Mouse (Mus musculus) kidney, postnatal 0 days (tissue): Measurements from ENCODE around the gene Ncapd2. TPM values are rescaled to one million over a fixed set of nuclear protein-coding genes. Genes with fewer than 3 reads are reported as not detected.

ENCODE experiments used
- ATAC-seq: fragments of 200-750 bp; cut with Nextera tagmentation; replicated peaks from 2 replicates; pipeline ENCODE4 v1.8.0; 2017; ENCODE audit warnings: low read depth, moderate number of reproducible peaks, moderate TSS enrichment, moderate library complexity; ENCODE audit not compliant: low FRiP score
- DNase-seq: peaks from one replicate; pipeline ENCODE4 v3.0.0-alpha.2; 2016; ENCODE audit warnings: low spot score
- H3K27ac ChIP-seq: fragments of 300-500 bp; sonication (generic); 2 replicates; pipeline ENCODE4 v1.5.1; 2014; ENCODE audit warnings: mild to moderate bottlenecking
- H3K27me3 ChIP-seq: fragments of 300-500 bp; sonication (generic); 2 replicates; pipeline ENCODE4 v1.6.1; 2014; ENCODE audit warnings: low read length, mixed read lengths; ENCODE audit not compliant: insufficient read depth
- H3K36me3 ChIP-seq: fragments of 300-500 bp; sonication (generic); 2 replicates; pipeline ENCODE4 v1.6.1; 2014; ENCODE audit warnings: low read length, mixed read lengths; ENCODE audit not compliant: insufficient read depth
- H3K4me1 ChIP-seq: fragments of 300-500 bp; sonication (generic); replicated peaks from 2 replicates; pipeline ENCODE4 v1.6.1; 2014; ENCODE audit warnings: antibody characterized with exemption, low read length, mixed read lengths; ENCODE audit not compliant: insufficient read depth
- H3K4me2 ChIP-seq: fragments of 300-500 bp; sonication (generic); 2 replicates; pipeline ENCODE4 v1.6.1; 2014; ENCODE audit warnings: mild to moderate bottlenecking, low read length, moderate library complexity, mixed read lengths
- H3K4me3 ChIP-seq: fragments of 300-500 bp; sonication (generic); replicated peaks from 2 replicates; pipeline ENCODE4 v1.5.1; 2014; ENCODE audit warnings: low read depth, low read length
- H3K9ac ChIP-seq: fragments of 300-500 bp; sonication (generic); 2 replicates; pipeline ENCODE4 v1.6.1; 2014; ENCODE audit warnings: low read depth, low read length
- H3K9me3 ChIP-seq: fragments of 300-500 bp; sonication (generic); replicated peaks from 2 replicates; pipeline ENCODE4 v1.6.1; 2016; ENCODE audit warnings: low read length, inconsistent platforms, mixed read lengths
- CTCF ChIP-seq: IDR thresholded peaks from 2 replicates; pipeline ENCODE4 v1.5.1; 2016; ENCODE audit warnings: antibody characterized with exemption, low read depth, mild to moderate bottlenecking, moderate library complexity
- WGBS: fragments of 180-500 bp; shearing (Covaris S2); extraction: QIAGEN DNeasy Blood & Tissue Kit; methylation state at CpG from one replicate; pipeline ENCODE4 v1.1.7; 2014; 5-methylcytosine and 5-hydroxymethylcytosine counted together
- polyA plus RNA-seq: library from polyadenylated mRNA; unstranded; fragments of >200 nt; fragmentation: Nextera tagmentation; extraction: Ambion mirVana; gene quantifications from 2 replicates; pipeline ENCODE4 v1.2.1, GENCODE M21; 2015

Ncapd2 gene
- polyA plus RNA-seq, 1 experiment from 2014 or later = 43.8 TPM

DNA sequence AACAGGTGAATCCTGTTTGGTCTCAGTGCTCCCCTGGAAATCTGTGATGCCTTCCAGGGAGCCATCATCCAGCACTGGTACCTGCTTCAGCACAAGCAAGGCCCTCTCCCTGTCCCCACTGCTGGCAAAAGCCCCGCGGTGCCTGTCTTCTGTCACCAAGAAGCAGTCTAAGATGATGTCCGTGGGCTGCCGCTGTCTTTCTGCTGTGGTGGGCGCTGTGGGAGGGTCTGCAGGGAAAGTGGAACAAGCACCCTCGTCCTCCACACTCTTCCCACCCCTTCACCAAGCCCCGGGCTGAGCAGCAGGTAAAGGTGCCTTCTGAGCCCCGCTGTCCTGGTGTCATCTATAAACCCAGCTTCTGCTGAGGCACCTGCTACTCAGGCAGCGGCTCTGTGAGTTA, 39.1 kb upstream of the Ncapd2 start:
- H3K4me2 ChIP-seq = peak overlapping the region; percentile 82; the same call in 1 of the 2 replicates
- no peaks in the 10 kb centered on the region for H3K9me3 ChIP-seq
- 0 out of 2 replicates have a peak, but pooled peaks cover 5% of the 10 kb centered on the region for H3K4me1 ChIP-seq
- H3K27ac ChIP-seq = no peak overlapping the region
- no peak for ATAC-seq
- no peak overlapping the region for H3K4me3 ChIP-seq
- H3K9ac ChIP-seq = no peak overlapping the region
- no peaks in the 10 kb centered on the region for H3K36me3 ChIP-seq
- 55% methylated on average over 9 of the region's 9 CpGs for WGBS
- no peaks in the 10 kb centered on the region for H3K27me3 ChIP-seq
- DNase-seq = no peak
- TF ChIP-seq CTCF = no peak

DNA sequence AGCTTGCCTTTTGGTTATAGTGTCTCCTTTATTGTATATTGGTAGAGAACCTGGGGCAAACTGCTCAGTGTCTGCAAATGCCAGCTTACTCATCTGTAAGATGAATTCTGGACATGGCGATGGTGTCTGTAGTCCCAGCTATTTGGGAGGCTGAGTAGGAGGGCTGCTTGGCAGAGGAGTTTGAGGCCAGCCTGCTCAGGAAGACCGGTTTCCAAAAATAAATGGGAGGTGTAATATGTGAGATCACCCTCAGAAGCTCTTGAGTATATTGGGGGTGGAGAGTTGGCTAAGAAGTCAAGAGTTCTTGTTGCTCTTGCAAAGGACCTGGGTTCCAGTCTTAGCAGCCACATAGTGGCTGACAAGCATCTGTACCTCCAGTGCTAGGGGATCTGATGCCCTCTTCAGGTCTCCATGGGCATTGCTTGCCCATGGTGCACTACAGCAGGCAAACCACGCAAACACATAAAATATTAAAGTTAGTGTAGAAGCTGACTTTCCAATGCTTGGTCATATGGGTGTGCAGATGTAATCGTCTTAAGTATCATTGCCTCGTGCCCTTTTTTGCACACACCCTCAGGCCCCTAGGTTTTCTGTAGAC, 34.1 kb upstream of the Ncapd2 start:
- no peak overlapping the region for H3K4me2 ChIP-seq
- H3K9ac ChIP-seq = no peak overlapping the region
- ATAC-seq (no peak), DNase-seq (no peak)
- TF ChIP-seq CTCF = peak; percentile 55; the same call in 1 of the 2 replicates
- no peak overlapping the region for H3K27ac ChIP-seq
- H3K27me3 ChIP-seq = no peaks in the 10 kb centered on the region
- H3K9me3 ChIP-seq = no peaks in the 10 kb centered on the region
- no peak overlapping the region for H3K4me3 ChIP-seq
- no peaks in the 10 kb centered on the region for H3K36me3 ChIP-seq
- WGBS = 78% methylated on average over 5 of the region's 5 CpGs
- 0 out of 2 replicates have a peak, but pooled peaks cover 4% of the 10 kb centered on the region for H3K4me1 ChIP-seq

DNA sequence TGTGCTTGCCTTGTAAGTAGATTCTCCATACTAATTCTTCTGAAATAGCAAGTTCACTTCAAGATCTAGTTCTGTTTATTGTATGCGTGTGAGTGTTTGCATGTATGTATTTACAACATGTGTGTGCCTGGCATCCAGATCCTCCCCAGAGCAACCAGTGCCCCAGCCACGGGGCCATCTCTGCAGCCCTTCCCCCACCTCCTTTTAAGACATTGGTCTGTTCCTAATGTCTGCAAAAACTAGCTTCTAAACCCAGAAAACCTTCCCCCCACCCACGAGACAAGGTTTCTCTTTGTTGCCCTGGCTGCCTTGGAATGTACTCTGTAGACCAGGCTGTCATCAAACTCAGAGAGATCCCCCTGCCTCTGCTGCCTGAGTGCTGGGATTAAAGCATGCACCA, 31.1 kb upstream of the Ncapd2 start:
- no peak for TF ChIP-seq CTCF
- ATAC-seq = no peak

DNA sequence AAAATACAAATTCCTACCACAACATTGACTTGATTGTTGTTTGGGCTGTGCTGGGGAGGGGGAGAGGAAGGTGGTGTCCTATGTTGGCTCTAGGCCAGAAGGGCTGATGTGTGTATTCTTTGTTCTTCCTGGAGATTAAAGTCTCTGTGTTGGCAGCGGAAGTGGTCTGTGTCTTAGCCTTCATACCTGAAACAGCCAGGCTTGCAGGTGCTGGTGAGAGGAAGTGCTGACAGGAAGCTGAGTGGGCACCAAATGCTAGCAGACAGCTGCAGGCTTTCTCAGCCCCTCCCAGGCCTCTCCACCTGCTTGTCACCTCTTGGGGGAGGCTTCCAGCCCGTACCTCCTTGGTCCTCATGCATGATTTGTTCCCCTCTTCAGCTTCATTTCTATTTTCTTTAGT, 30.6 kb upstream of the Ncapd2 start:
- no peaks in the 10 kb centered on the region for H3K27me3 ChIP-seq
- H3K4me1 ChIP-seq = no peaks in the 10 kb centered on the region
- no peak for ATAC-seq
- H3K36me3 ChIP-seq = no peaks in the 10 kb centered on the region
- H3K9me3 ChIP-seq = no peaks in the 10 kb centered on the region
- DNase-seq = no peak
- H3K4me2 ChIP-seq = no peak overlapping the region
- no peak overlapping the region for H3K27ac ChIP-seq
- no peak overlapping the region for H3K4me3 ChIP-seq
- WGBS = 52% methylated on average over 2 of the region's 2 CpGs
- no peak overlapping the region for H3K9ac ChIP-seq
- no peak for TF ChIP-seq CTCF

More for the DNA sequence above, 31.1 kb upstream of the Ncapd2 start:
- DNase-seq = no peak
- Histone ChIP-seq H3K4me2 (no peak overlapping the region), H3K4me3 (no peak overlapping the region), H3K4me1 (no peaks in the 10 kb centered on the region), H3K27ac (no peak overlapping the region), H3K9ac (no peak overlapping the region), H3K36me3 (no peaks in the 10 kb centered on the region), H3K27me3 (no peaks in the 10 kb centered on the region), H3K9me3 (no peaks in the 10 kb centered on the region)
- WGBS = 82% methylated on average over 3 of the region's 3 CpGs

DNA sequence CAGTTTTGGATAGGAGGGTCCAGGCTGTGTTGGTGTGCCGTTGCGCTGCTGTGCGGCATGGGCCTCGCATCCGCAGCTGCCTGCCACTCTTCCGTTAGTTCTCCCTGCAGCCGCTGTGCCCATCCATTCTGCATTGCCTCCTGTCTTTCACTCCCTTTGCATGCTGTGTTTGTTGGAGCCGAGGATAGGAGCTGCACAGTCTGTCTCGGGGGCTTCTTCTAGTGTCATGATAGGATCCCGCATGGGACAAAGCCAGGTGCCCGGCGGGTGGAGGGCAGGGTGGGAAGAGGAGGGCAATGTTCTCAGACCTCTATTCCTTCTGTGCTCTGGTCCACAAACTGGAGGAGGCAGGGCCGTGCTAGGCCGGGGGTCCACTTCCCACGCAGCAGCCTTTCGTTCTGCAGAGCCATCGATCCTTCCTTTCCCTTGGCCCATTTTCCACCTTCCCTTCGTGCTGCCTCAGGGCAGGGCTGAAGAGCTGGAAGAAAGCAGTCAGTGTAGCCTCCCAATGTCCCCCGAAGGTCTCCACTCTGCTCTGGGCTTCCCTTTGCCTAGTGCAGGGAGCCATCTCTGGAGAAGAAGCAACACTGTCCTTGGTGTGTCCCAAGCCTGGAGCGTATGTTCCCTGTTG, 29.7 kb upstream of the Ncapd2 start:
- H3K4me1 ChIP-seq = 0 out of 2 replicates have a peak, but pooled peaks cover 3% of the 10 kb centered on the region
- TF ChIP-seq CTCF = no peak
- DNase-seq (no peak), ATAC-seq (no peak)
- H3K36me3 ChIP-seq = no peaks in the 10 kb centered on the region
- no peaks in the 10 kb centered on the region for H3K9me3 ChIP-seq
- no peak overlapping the region for H3K4me3 ChIP-seq
- H3K27me3 ChIP-seq = no peaks in the 10 kb centered on the region
- H3K9ac ChIP-seq = no peak overlapping the region
- H3K4me2 ChIP-seq = no peak overlapping the region
- WGBS = 88% methylated on average over 20 of the region's 20 CpGs
- no peak overlapping the region for H3K27ac ChIP-seq

DNA sequence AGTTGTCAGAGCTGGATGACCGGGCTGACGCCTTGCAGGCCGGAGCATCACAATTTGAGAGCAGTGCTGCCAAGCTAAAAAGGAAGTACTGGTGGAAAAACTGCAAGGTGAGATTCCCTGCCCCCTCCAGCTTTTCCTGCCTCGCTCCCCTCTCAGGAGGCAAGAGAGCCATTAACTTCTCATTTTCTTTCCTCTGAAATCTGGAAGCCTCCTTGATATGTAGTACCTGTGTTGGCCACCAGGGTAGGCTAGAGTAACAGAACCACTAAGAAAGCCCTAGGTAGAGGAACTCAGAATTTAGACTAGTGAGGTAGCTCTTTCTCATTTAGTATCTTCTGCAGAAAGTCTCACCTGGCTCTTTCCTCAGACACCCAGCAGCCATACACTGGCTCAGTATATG, 27.5 kb upstream of the Ncapd2 start:
- Histone ChIP-seq H3K27ac (no peak overlapping the region), H3K4me3 (no peak overlapping the region), H3K27me3 (no peaks in the 10 kb centered on the region), H3K9me3 (no peaks in the 10 kb centered on the region), H3K36me3 (no peaks in the 10 kb centered on the region), H3K4me1 (0 out of 2 replicates have a peak, but pooled peaks cover 6% of the 10 kb centered on the region), H3K9ac (no peak overlapping the region), H3K4me2 (no peak overlapping the region)
- whole genome bisulfite sequencing = 72% methylated on average over 4 of the region's 4 CpGs
- peak; percentile 78 for DNase-seq
- peak; percentile 90 for TF ChIP-seq CTCF
- no peak for ATAC-seq
